Mouse (Mus musculus) cortical plate, adult 2 months (tissue): Measurements from ENCODE around the gene Ifnb1.

ENCODE experiments used
- CTCF ChIP-seq: fragments of 200-500 bp; IDR thresholded peaks from 2 replicates; pipeline ENCODE4 v1.5.1; 2011; ENCODE audit warnings: mild to moderate bottlenecking, control low read depth, low read length; ENCODE audit not compliant: insufficient read depth; ENCODE audit errors: extremely low read depth
- POLR2A ChIP-seq: fragments of 200-500 bp; IDR thresholded peaks from 2 replicates; pipeline ENCODE4 v1.6.1; 2011; ENCODE audit warnings: mild to moderate bottlenecking, low read length, control low read depth; ENCODE audit not compliant: insufficient read depth; ENCODE audit errors: extremely low read depth

- no peak for TF ChIP-seq POLR2A
- TF ChIP-seq CTCF: no peak
Measured at GRCm38 (mm10) chr4:88480130-88480529, 42.4 kb downstream of the Ifnb1 start.
